Mouse (Mus musculus): ENCODE measurements around the gene Kifc3. TPM values are rescaled to one million over a fixed set of nuclear protein-coding genes. Genes with fewer than 3 reads are reported as not detected.

The Kifc3 gene
- polyA plus RNA-seq, 1 experiment from 2014 or later = 16.9 TPM

DNA sequence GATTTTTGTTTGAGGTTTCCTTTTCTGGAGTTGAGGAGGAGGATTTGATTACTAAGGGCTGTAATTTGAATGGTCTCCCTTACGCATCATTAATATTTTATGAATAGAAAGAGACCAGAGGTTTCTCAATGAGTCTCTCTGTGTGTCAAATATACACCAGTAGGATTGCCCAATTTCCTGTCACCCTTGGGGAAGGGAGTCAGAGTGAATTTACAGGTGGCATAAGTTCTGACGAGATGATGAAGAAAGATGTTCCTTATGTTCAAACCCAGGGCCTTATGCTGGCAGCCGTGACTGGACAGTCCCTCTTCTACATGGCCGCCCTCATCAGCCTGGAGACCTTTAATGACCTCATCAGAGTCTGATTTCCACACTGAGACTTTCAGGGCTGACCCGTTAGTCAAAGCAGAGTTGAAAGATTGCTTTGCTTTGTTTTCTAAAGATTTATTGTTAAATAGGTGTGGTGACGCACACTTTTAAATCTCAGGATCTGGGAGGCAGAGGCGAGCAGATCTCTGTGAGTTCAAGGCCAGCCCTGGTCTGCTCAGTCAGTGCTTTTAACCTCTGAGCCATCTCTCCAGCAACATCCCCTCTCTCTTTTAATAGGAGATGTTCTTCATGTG is 16.6 kb downstream of the Kifc3 start:
- 81% methylated on average over 7 of the region's 7 CpGs for WGBS
- Histone ChIP-seq H3K4me1 (ENCODE audit: control insufficient read depth, insufficient read depth, low read length) (no peaks in the 10 kb centered on the region), H3K9me3 (replicated peaks; ENCODE audit: control insufficient read depth, low read length) (no peaks in the 10 kb centered on the region), H3K4me2 (ENCODE audit: low read depth, low read length) (no peak overlapping the region), H3K9ac (ENCODE audit: low read length) (no peak overlapping the region), H3K4me3 (ENCODE audit: low read length) (no peak overlapping the region), H3K27me3 (ENCODE audit: control insufficient read depth, insufficient read depth, low read length) (no peaks in the 10 kb centered on the region), H3K27ac (ENCODE audit: low read length) (no peak overlapping the region), H3K36me3 (ENCODE audit: control insufficient read depth, insufficient read depth) (no peaks in the 10 kb centered on the region)
- no peak for ATAC-seq (replicated peaks; ENCODE audit: extremely low read depth, insufficient read depth, low FRiP score)

- H3K4me1 ChIP-seq (ENCODE audit: control insufficient read depth, insufficient read depth, low read length) = no peaks in the 10 kb centered on the region
- no peaks in the 10 kb centered on the region for H3K27me3 ChIP-seq (ENCODE audit: control insufficient read depth, insufficient read depth, low read length)
- no peak overlapping the region for H3K9ac ChIP-seq (ENCODE audit: low read length)
- H3K27ac ChIP-seq (ENCODE audit: low read length) = no peak overlapping the region
- H3K4me2 ChIP-seq (ENCODE audit: low read depth, low read length) = no peak overlapping the region
- no peak overlapping the region for H3K4me3 ChIP-seq (ENCODE audit: low read length)
- 60% methylated on average over 10 of the region's 10 CpGs for WGBS
- ATAC-seq (replicated peaks; ENCODE audit: extremely low read depth, insufficient read depth, low FRiP score) = no peak
- H3K36me3 ChIP-seq (ENCODE audit: control insufficient read depth, insufficient read depth) = no peaks in the 10 kb centered on the region
- H3K9me3 ChIP-seq (replicated peaks; ENCODE audit: control insufficient read depth, low read length) = no peaks in the 10 kb centered on the region
These were observed 17.5 kb downstream of the Kifc3 start for GRCm38 (mm10) chr8:95185104-95185503.

DNA sequence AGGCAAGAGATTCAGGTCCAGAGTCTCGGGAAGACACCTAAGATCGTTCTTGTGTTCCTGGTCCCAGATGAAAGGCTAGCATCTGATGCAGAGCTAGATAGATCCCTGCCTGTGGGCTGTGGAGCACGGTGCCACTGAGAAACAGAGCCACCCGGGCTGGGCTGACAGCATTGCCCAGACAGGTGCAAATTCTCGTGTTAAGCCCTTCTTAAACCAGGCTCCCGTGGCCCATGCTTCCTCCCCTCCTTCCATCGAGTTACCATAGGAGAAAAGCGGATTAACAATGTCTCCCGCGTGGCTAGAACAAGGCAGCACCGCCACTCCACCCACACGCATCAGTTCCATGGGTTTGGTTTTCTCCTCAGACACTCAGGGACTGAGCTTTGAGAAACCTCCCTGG is 18.4 kb downstream of the Kifc3 start:
- no peak for ATAC-seq (replicated peaks; ENCODE audit: extremely low read depth, insufficient read depth, low FRiP score)
- 81% methylated on average over 12 of the region's 12 CpGs for WGBS
- no peak overlapping the region for H3K27ac ChIP-seq (ENCODE audit: low read length)
- H3K27me3 ChIP-seq (ENCODE audit: control insufficient read depth, insufficient read depth, low read length) = no peaks in the 10 kb centered on the region
- no peaks in the 10 kb centered on the region for H3K4me1 ChIP-seq (ENCODE audit: control insufficient read depth, insufficient read depth, low read length)
- no peaks in the 10 kb centered on the region for H3K36me3 ChIP-seq (ENCODE audit: control insufficient read depth, insufficient read depth)
- H3K9ac ChIP-seq (ENCODE audit: low read length) = no peak overlapping the region
- no peak overlapping the region for H3K4me3 ChIP-seq (ENCODE audit: low read length)
- no peaks in the 10 kb centered on the region for H3K9me3 ChIP-seq (replicated peaks; ENCODE audit: control insufficient read depth, low read length)
- no peak overlapping the region for H3K4me2 ChIP-seq (ENCODE audit: low read depth, low read length)

DNA sequence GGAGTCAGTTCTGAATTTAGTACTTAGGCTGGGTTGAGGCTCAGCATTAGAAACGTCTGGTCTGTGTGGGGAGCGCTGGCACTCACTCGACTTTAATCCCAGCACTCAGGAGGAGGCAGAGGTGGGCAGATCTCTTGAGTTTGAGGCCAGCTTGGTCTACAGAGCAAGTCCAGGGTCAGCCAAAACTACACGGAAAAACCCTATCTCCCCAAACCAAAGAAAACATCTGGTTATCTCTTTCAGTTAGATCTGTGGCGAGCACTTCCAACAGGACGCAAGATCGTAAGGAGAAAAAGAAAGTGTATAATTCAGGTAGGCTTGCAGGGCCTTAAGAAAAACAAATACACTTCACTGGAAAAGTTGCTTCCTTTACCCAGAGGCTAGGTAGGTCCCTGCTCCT is 20.8 kb downstream of the Kifc3 start:
- Histone ChIP-seq H3K36me3 (ENCODE audit: control insufficient read depth, insufficient read depth) (no peaks in the 10 kb centered on the region), H3K4me3 (ENCODE audit: low read length) (no peak overlapping the region), H3K4me1 (ENCODE audit: control insufficient read depth, insufficient read depth, low read length) (no peaks in the 10 kb centered on the region), H3K4me2 (ENCODE audit: low read depth, low read length) (no peak overlapping the region), H3K9ac (ENCODE audit: low read length) (no peak overlapping the region), H3K27ac (ENCODE audit: low read length) (no peak overlapping the region), H3K9me3 (replicated peaks; ENCODE audit: control insufficient read depth, low read length) (no peaks in the 10 kb centered on the region), H3K27me3 (ENCODE audit: control insufficient read depth, insufficient read depth, low read length) (no peaks in the 10 kb centered on the region)
- no peak for ATAC-seq (replicated peaks; ENCODE audit: extremely low read depth, insufficient read depth, low FRiP score)
- WGBS = 47% methylated on average over 7 of the region's 7 CpGs

GRCm38 (mm10) chr8:95178191-95178590 is 24.4 kb downstream of the Kifc3 start:
- Histone ChIP-seq H3K9me3 (replicated peaks; ENCODE audit: control insufficient read depth, low read length) (no peaks in the 10 kb centered on the region), H3K4me1 (ENCODE audit: control insufficient read depth, insufficient read depth, low read length) (no peaks in the 10 kb centered on the region), H3K27ac (ENCODE audit: low read length) (no peak overlapping the region), H3K4me3 (ENCODE audit: low read length) (no peak overlapping the region), H3K27me3 (ENCODE audit: control insufficient read depth, insufficient read depth, low read length) (no peaks in the 10 kb centered on the region), H3K9ac (ENCODE audit: low read length) (no peak overlapping the region), H3K36me3 (ENCODE audit: control insufficient read depth, insufficient read depth) (no peaks in the 10 kb centered on the region), H3K4me2 (ENCODE audit: low read depth, low read length) (no peak overlapping the region)
- ATAC-seq (replicated peaks; ENCODE audit: extremely low read depth, insufficient read depth, low FRiP score) = no peak
- WGBS = 62% methylated on average over 4 of the region's 4 CpGs

GRCm38 (mm10) chr8:95176985-95177384 is 25.6 kb downstream of the Kifc3 start:
- no peak overlapping the region for H3K4me2 ChIP-seq (ENCODE audit: low read depth, low read length)
- no peak for ATAC-seq (replicated peaks; ENCODE audit: extremely low read depth, insufficient read depth, low FRiP score)
- no peak overlapping the region for H3K9ac ChIP-seq (ENCODE audit: low read length)
- H3K27ac ChIP-seq (ENCODE audit: low read length) = no peak overlapping the region
- no peaks in the 10 kb centered on the region for H3K4me1 ChIP-seq (ENCODE audit: control insufficient read depth, insufficient read depth, low read length)
- no peaks in the 10 kb centered on the region for H3K9me3 ChIP-seq (replicated peaks; ENCODE audit: control insufficient read depth, low read length)
- no peak overlapping the region for H3K4me3 ChIP-seq (ENCODE audit: low read length)
- 80% methylated on average over 6 of the region's 6 CpGs for WGBS
- H3K27me3 ChIP-seq (ENCODE audit: control insufficient read depth, insufficient read depth, low read length) = no peaks in the 10 kb centered on the region
- H3K36me3 ChIP-seq (ENCODE audit: control insufficient read depth, insufficient read depth) = no peaks in the 10 kb centered on the region

GRCm38 (mm10) chr8:95175808-95176207 is 26.8 kb downstream of the Kifc3 start:
- H3K4me1 ChIP-seq (ENCODE audit: control insufficient read depth, insufficient read depth, low read length) = no peaks in the 10 kb centered on the region
- H3K9me3 ChIP-seq (replicated peaks; ENCODE audit: control insufficient read depth, low read length) = no peaks in the 10 kb centered on the region
- 56% methylated on average over 18 of the region's 18 CpGs for WGBS
- no peak overlapping the region for H3K4me2 ChIP-seq (ENCODE audit: low read depth, low read length)
- H3K4me3 ChIP-seq (ENCODE audit: low read length) = no peak overlapping the region
- H3K27ac ChIP-seq (ENCODE audit: low read length) = no peak overlapping the region
- ATAC-seq (replicated peaks; ENCODE audit: extremely low read depth, insufficient read depth, low FRiP score) = no peak
- H3K27me3 ChIP-seq (ENCODE audit: control insufficient read depth, insufficient read depth, low read length) = no peaks in the 10 kb centered on the region
- H3K36me3 ChIP-seq (ENCODE audit: control insufficient read depth, insufficient read depth) = no peaks in the 10 kb centered on the region
- H3K9ac ChIP-seq (ENCODE audit: low read length) = no peak overlapping the region

DNA sequence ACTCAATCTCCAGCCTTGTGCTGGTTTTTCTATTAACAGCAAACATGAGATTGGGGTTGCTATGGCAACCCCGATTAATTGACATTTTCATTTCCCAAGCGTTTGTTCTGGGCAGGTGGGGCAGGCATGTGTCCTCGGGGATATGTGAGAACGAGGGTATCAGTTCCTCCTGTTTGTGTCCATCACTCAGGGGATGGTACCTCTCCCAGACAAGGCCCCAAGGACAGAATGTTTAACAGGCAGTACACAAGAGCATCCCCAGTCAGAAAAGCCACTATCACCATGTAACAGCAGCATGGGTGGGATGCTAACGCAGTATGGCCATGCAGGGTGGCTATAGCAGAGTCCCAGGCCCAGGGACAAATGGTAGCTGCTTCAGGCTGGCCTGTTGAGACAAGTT is 27.3 kb downstream of the Kifc3 start:
- no peak overlapping the region for H3K4me2 ChIP-seq (ENCODE audit: low read depth, low read length)
- ATAC-seq (replicated peaks; ENCODE audit: extremely low read depth, insufficient read depth, low FRiP score) = no peak
- no peak overlapping the region for H3K27ac ChIP-seq (ENCODE audit: low read length)
- H3K27me3 ChIP-seq (ENCODE audit: control insufficient read depth, insufficient read depth, low read length) = no peaks in the 10 kb centered on the region
- WGBS = 66% methylated on average over 5 of the region's 5 CpGs
- H3K4me1 ChIP-seq (ENCODE audit: control insufficient read depth, insufficient read depth, low read length) = no peaks in the 10 kb centered on the region
- no peak overlapping the region for H3K9ac ChIP-seq (ENCODE audit: low read length)
- no peak overlapping the region for H3K4me3 ChIP-seq (ENCODE audit: low read length)
- no peaks in the 10 kb centered on the region for H3K36me3 ChIP-seq (ENCODE audit: control insufficient read depth, insufficient read depth)
- H3K9me3 ChIP-seq (replicated peaks; ENCODE audit: control insufficient read depth, low read length) = no peaks in the 10 kb centered on the region

DNA sequence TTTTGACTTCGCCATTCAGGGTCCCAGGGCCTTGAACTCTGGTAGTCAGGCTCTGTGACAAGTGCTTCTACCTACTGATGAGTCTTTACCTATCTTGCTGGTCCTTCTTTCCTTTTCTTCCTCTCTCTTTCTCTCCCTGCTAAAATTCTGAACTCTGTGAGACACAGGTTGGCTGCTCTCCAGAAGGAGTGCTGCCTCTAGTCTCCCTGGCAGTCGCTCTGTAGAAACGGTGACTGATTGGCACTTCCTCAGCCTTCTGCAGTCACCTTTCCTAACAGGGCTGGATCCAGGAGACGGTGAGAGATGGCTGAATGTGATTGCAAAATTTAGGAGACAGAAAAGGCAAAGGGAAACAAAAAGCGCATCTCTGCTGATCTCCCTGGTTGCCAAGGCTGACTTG is 30.2 kb downstream of the Kifc3 start:
- no peak overlapping the region for H3K4me3 ChIP-seq (ENCODE audit: low read length)
- no peaks in the 10 kb centered on the region for H3K9me3 ChIP-seq (replicated peaks; ENCODE audit: control insufficient read depth, low read length)
- no peak overlapping the region for H3K9ac ChIP-seq (ENCODE audit: low read length)
- H3K27ac ChIP-seq (ENCODE audit: low read length) = no peak overlapping the region
- H3K4me1 ChIP-seq (ENCODE audit: control insufficient read depth, insufficient read depth, low read length) = no peaks in the 10 kb centered on the region
- no peak for ATAC-seq (replicated peaks; ENCODE audit: extremely low read depth, insufficient read depth, low FRiP score)
- no peak overlapping the region for H3K4me2 ChIP-seq (ENCODE audit: low read depth, low read length)
- no peaks in the 10 kb centered on the region for H3K27me3 ChIP-seq (ENCODE audit: control insufficient read depth, insufficient read depth, low read length)
- 56% methylated on average over 5 of the region's 5 CpGs for WGBS
- no peaks in the 10 kb centered on the region for H3K36me3 ChIP-seq (ENCODE audit: control insufficient read depth, insufficient read depth)

Data from heart, embryonic 16.5 days (tissue).